ENCODE assay signal across 10 mouse cellular contexts in the genomic region with DNA sequence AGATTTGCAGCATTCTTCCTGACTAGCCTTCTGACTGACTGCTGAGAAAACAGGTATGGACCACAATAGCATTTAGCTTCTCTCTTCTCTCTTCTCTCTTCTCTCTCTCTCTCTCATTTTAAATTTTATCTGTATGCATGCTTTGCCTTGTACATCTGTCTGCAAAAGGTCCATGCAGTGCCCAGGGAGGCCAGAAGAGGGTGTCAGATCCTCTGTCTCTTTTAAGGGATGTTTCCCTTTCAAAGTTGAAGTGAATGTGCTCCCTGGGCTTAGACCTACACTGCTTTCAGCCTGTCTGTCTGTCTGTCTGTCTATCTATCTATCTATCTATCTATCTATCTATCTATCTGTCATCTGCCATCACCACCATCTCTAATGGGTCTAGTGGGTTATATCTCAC. TPM values are rescaled to one million over a fixed set of nuclear protein-coding genes. Genes with fewer than 3 reads are reported as not detected.
DNase-seq lines count a peak whose midpoint lies in the region; ATAC-seq and TF ChIP-seq lines count a peak whose summit lies in the region.
"Had no signal": no experiment of that assay in that cellular context is flagged by ENCODE, and none has a peak within 500 bp of the region (broad histone marks: within the 10 kb centered on the region; RNA-seq: fewer than 3 reads in every experiment).

No protein-coding gene starts in this region.

- no peaks in the 10 kb centered on the region for H3K36me3 ChIP-seq in heart, embryonic 11.5 days (ENCODE audit: control insufficient read depth, insufficient read depth, low read length)
- no peaks in the 10 kb centered on the region for H3K36me3 ChIP-seq in lung, postnatal 0 days (ENCODE audit: insufficient read depth, low read length)
- H3K36me3 ChIP-seq in limb, embryonic 10.5 days = no peaks in the 10 kb centered on the region
- H3K36me3 ChIP-seq: G1E; liver, embryonic 13.5 days had no signal

- H3K27ac ChIP-seq in heart, embryonic 11.5 days (ENCODE audit: low read depth, low read length) = no peak overlapping the region
- H3K27ac ChIP-seq in lung, postnatal 0 days (ENCODE audit: low read length) = no peak overlapping the region
- no peak overlapping the region for H3K27ac ChIP-seq in limb, embryonic 10.5 days
- H3K27ac ChIP-seq: liver, embryonic 13.5 days had no signal

- no peaks in the 10 kb centered on the region for H3K9me3 ChIP-seq in heart, embryonic 11.5 days (replicated peaks; ENCODE audit: control insufficient read depth, low read length)
- no peaks in the 10 kb centered on the region for H3K9me3 ChIP-seq in lung, postnatal 0 days (ENCODE audit: low read length)
- no peaks in the 10 kb centered on the region for H3K9me3 ChIP-seq in limb, embryonic 10.5 days (replicated peaks)
- H3K9me3 ChIP-seq: liver, embryonic 13.5 days had no signal

- DNase-seq in heart, postnatal 14 days = peak; percentile 39 to 66
- DNase-seq in lung, postnatal 0 days (ENCODE audit: low spot score) = no peak
- no peak for DNase-seq in lung, postnatal 25 days (ENCODE audit: low spot score)
- DNase-seq in adrenal gland, postnatal 14 days = peak; percentile 66
- DNase-seq in limb, embryonic 10.5 days (ENCODE audit: low spot score) = peak; percentile 29
- no peak for DNase-seq in left cerebral cortex, adult 11 months (ENCODE audit: low spot score)
- DNase-seq: liver, embryonic 13.5 days; right cerebral cortex, postnatal 25 days had no signal

- H3K4me3 ChIP-seq in heart, embryonic 11.5 days (ENCODE audit: low read depth, low read length) = no peak overlapping the region
- H3K4me3 ChIP-seq in lung, postnatal 0 days (ENCODE audit: low read depth, low read length) = no peak overlapping the region
- no peak overlapping the region for H3K4me3 ChIP-seq in limb, embryonic 10.5 days
- H3K4me3 ChIP-seq: liver, embryonic 13.5 days had no signal

- H3K4me1 ChIP-seq in heart, embryonic 11.5 days (ENCODE audit: control insufficient read depth, insufficient read depth, low read length) = no peaks in the 10 kb centered on the region
- H3K4me1 ChIP-seq in lung, postnatal 0 days (ENCODE audit: insufficient read depth, low read depth, low read length) = no peaks in the 10 kb centered on the region
- H3K4me1 ChIP-seq in limb, embryonic 10.5 days = peaks cover 5% of the 10 kb centered on the region
- H3K4me1 ChIP-seq: liver, embryonic 13.5 days had no signal

- no peak overlapping the region for H3K9ac ChIP-seq in heart, embryonic 11.5 days (ENCODE audit: low read depth, low read length)
- no peak overlapping the region for H3K9ac ChIP-seq in lung, postnatal 0 days (replicated peaks; ENCODE audit: low read depth)
- H3K9ac ChIP-seq: liver, embryonic 13.5 days had no signal

- no peak for TF ChIP-seq EP300 in lung, postnatal 0 days (IDR thresholded peaks at IDR 0.05)

- peaks cover 23% of the 10 kb centered on the region for H3K27me3 ChIP-seq in heart, embryonic 11.5 days (ENCODE audit: control insufficient read depth, insufficient read depth, low read length)
- no peaks in the 10 kb centered on the region for H3K27me3 ChIP-seq in lung, postnatal 0 days (replicated peaks; ENCODE audit: insufficient read depth, low read length)
- H3K27me3 ChIP-seq in limb, embryonic 10.5 days (ENCODE audit: low read depth, poor library complexity, severe bottlenecking) = peaks cover 48% of the 10 kb centered on the region
- H3K27me3 ChIP-seq: liver, embryonic 13.5 days had no signal

- ATAC-seq in heart, embryonic 11.5 days (replicated peaks; ENCODE audit: insufficient number of reproducible peaks, low FRiP score, low TSS enrichment) = no peak
- no peak for ATAC-seq in lung, postnatal 0 days

- H3K4me2 ChIP-seq in heart, embryonic 11.5 days = no peak overlapping the region
- no peak overlapping the region for H3K4me2 ChIP-seq in lung, postnatal 0 days (replicated peaks; ENCODE audit: low read depth, low read length)
- H3K4me2 ChIP-seq: liver, embryonic 13.5 days had no signal

- peak; percentile 69 for TF ChIP-seq CTCF in lung, postnatal 0 days (IDR thresholded peaks at IDR 0.05)

- intact Hi-C loops in heart, postnatal 14 days (cut with DNase I) = loop anchor here (2.0 kb wide), 1 partner anchor 239 kb away; no protein-coding TSS in a partner anchor

RNA-seq across cellular contexts. Expression of gene Trabd2b, which starts 8.9 kb away (rescaled TPM):
- 10 to 100 TPM; 42.2 to 50.0 TPM for total RNA-seq in heart, postnatal 14 days (2021)
- polyA plus RNA-seq in heart, embryonic 11.5 days (2014; fragmentation: Nextera tagmentation; extraction: Ambion mirVana) = 1.5 and 1.7 TPM in 2 replicates
- 2.4 and 3.4 TPM in 2 replicates for polyA plus RNA-seq in lung, postnatal 0 days (2015; fragmentation: Nextera tagmentation; extraction: Ambion mirVana)
- 0.90 and 1.0 TPM in 2 replicates for total RNA-seq in adrenal gland, postnatal 14 days (2021)
- polyA plus RNA-seq in limb, embryonic 10.5 days (2016; fragmentation: Nextera tagmentation; extraction: Ambion mirVana) = 0.34 and 0.56 TPM in 2 replicates
- polyA plus RNA-seq: G1E had no signal

Comparison
In these comparisons a context has a peak if more than half of its experiments do, and no peak if none do; other contexts are left out.
1. DNase-seq: peak in heart, postnatal 14 days (2 of 2), adrenal gland, postnatal 14 days (single experiment) and limb, embryonic 10.5 days (single experiment); none in lung, postnatal 0 days (single experiment), lung, postnatal 25 days (single experiment) and left cerebral cortex, adult 11 months (single experiment).